Mouse (Mus musculus) adrenal gland, postnatal 25 days (tissue): Measurements from ENCODE around the gene Nxt1. TPM values are rescaled to one million over a fixed set of nuclear protein-coding genes. Genes with fewer than 3 reads are reported as not detected.

Experiments
- DNase-seq: peaks from one replicate; pipeline ENCODE4 v3.0.0; 2021; ENCODE audit warnings: mixed read lengths
- total RNA-seq: library from RNA; stranded (reverse); gene quantifications from 2 replicates; pipeline ENCODE4 v1.2.3, GENCODE M21; 2021

Gene Nxt1
- total RNA-seq, 1 experiment from 2014 or later, result 22.6 TPM

- DNase-seq, result no peak
These were observed 17.2 kb downstream of the Nxt1 start for GRCm38 (mm10) chr2:148689444-148690140.

- no peak for DNase-seq
These were observed 17.9 kb downstream of the Nxt1 start for GRCm38 (mm10) chr2:148690291-148690690.

- DNase-seq, result no peak
These were observed 18.4 kb downstream of the Nxt1 start for GRCm38 (mm10) chr2:148690781-148691180.

- DNase-seq, result no peak
These were observed 26.2 kb downstream of the Nxt1 start for GRCm38 (mm10) chr2:148698571-148698970.

GRCm38 (mm10) chr2:148706409-148707201 lies 34.2 kb downstream of the Nxt1 start:
- no peak for DNase-seq

- no peak for DNase-seq
These were observed 34.8 kb downstream of the Nxt1 start for GRCm38 (mm10) chr2:148707202-148707530.

GRCm38 (mm10) chr2:148712326-148712725 lies 39.9 kb downstream of the Nxt1 start:
- no peak for DNase-seq

- no peak for DNase-seq
These were observed 44.7 kb downstream of the Nxt1 start for GRCm38 (mm10) chr2:148717072-148717471.

- DNase-seq, result no peak
These were observed 47.0 kb downstream of the Nxt1 start for GRCm38 (mm10) chr2:148719271-148719995.

Other genes starting within 250 kb of the Nxt1 start
- 26.4 and 29.0 TPM in 2 replicates for gene Cd93, start 229.0 kb upstream of the Nxt1 start, total RNA-seq
- 28.8 and 36.0 TPM in 2 replicates for gene Gzf1, start 8.4 kb downstream of the Nxt1 start, total RNA-seq
- gene Napb, start 59.9 kb downstream of the Nxt1 start, total RNA-seq, result 6.6 and 8.7 TPM in 2 replicates
- gene Cstl1, start 77.8 kb downstream of the Nxt1 start, total RNA-seq, result 0.52 TPM in 1 of 2 replicates, not detected in the other
- gene Cst11, start 98.9 kb downstream of the Nxt1 start, total RNA-seq, result not detected in 2 replicates
- not detected in 2 replicates for gene 8030411F24Rik, start 109.4 kb downstream of the Nxt1 start, total RNA-seq
- gene Cst12, start 116.8 kb downstream of the Nxt1 start, total RNA-seq, result not detected in 2 replicates
- gene Cst8, start 126.2 kb downstream of the Nxt1 start, total RNA-seq, result 172 and 207 TPM in 2 replicates
- gene Cst13, start 147.5 kb downstream of the Nxt1 start, total RNA-seq, result 0.58 TPM in 1 of 2 replicates, not detected in the other
- not detected in 2 replicates for gene Cst9, start 162.5 kb downstream of the Nxt1 start, total RNA-seq
- gene 9230104L09Rik, start 192.4 kb downstream of the Nxt1 start, total RNA-seq, result 1.2 TPM in 1 of 2 replicates, not detected in the other
- 728 and 742 TPM in 2 replicates for gene Cst3, start 203.1 kb downstream of the Nxt1 start, total RNA-seq